Mouse (Mus musculus): Measurements from ENCODE around the gene Prkab2. TPM values are rescaled to one million over a fixed set of nuclear protein-coding genes. Genes with fewer than 3 reads are reported as not detected.

Gene Prkab2
- polyA plus RNA-seq, 1 experiment from 2014 or later = 13.3 TPM

Small RNA genes lying within 50 kb of the gene (microRNA-seq; reads per million reads assigned to microRNA genes)
- gene Mir7225 = not detected

Other genes with a start within 250 kb of the Prkab2 start
- not detected in 2 replicates for gene Olfr1402, start 236.2 kb upstream of the Prkab2 start, polyA plus RNA-seq (2015; fragmentation: Nextera tagmentation; extraction: Ambion mirVana)
- gene Chd1l, start 48.0 kb upstream of the Prkab2 start, polyA plus RNA-seq (2015; fragmentation: Nextera tagmentation; extraction: Ambion mirVana) = 6.0 and 6.8 TPM in 2 replicates
- 0.48 and 0.99 TPM in 2 replicates for gene Fmo5, start 29.4 kb upstream of the Prkab2 start, polyA plus RNA-seq (2015; fragmentation: Nextera tagmentation; extraction: Ambion mirVana)
- not detected in 2 replicates for gene Gm17651, start 16.5 kb downstream of the Prkab2 start, polyA plus RNA-seq (2015; fragmentation: Nextera tagmentation; extraction: Ambion mirVana)
- 82.1 and 83.9 TPM in 2 replicates for gene Pde4dip, start 230.5 kb downstream of the Prkab2 start, polyA plus RNA-seq (2015; fragmentation: Nextera tagmentation; extraction: Ambion mirVana)
- gene Sec22b, start 243.0 kb downstream of the Prkab2 start, polyA plus RNA-seq (2015; fragmentation: Nextera tagmentation; extraction: Ambion mirVana) = 108 and 110 TPM in 2 replicates